Mouse (Mus musculus): ENCODE measurements around the gene Tnxb.
A peak's percentile ranks its signal among the peaks of the same experiment; 100 is the strongest.

The Tnxb gene

GRCm38 (mm10) chr17:34659897-34660214 is 10.5 kb upstream of the Tnxb start:
- DNase-seq (ENCODE audit: extremely low spot score): no peak

- DNase-seq (ENCODE audit: extremely low spot score): no peak
Observed at GRCm38 (mm10) chr17:34660259-34660820, 10.0 kb upstream of the Tnxb start.

- no peak for DNase-seq (ENCODE audit: extremely low spot score)
Observed at GRCm38 (mm10) chr17:34661121-34661591, 9.2 kb upstream of the Tnxb start.

- DNase-seq (ENCODE audit: extremely low spot score): no peak
Observed at GRCm38 (mm10) chr17:34662468-34662867, 7.9 kb upstream of the Tnxb start.

- DNase-seq (ENCODE audit: extremely low spot score): no peak
Observed at GRCm38 (mm10) chr17:34662978-34663377, 7.4 kb upstream of the Tnxb start.

GRCm38 (mm10) chr17:34663558-34663957 is 6.8 kb upstream of the Tnxb start:
- no peak for DNase-seq (ENCODE audit: extremely low spot score)

- DNase-seq (ENCODE audit: extremely low spot score): no peak
Observed at GRCm38 (mm10) chr17:34664472-34664871, 5.9 kb upstream of the Tnxb start.

- peak; percentile 56 for DNase-seq (ENCODE audit: extremely low spot score)
Observed at GRCm38 (mm10) chr17:34671151-34672066, 1.1 kb downstream of the Tnxb start.

- no peak for DNase-seq (ENCODE audit: extremely low spot score)
Observed at GRCm38 (mm10) chr17:34672246-34672792, 2.0 kb downstream of the Tnxb start.

GRCm38 (mm10) chr17:34673139-34673538 is 2.8 kb downstream of the Tnxb start:
- no peak for DNase-seq (ENCODE audit: extremely low spot score)

- no peak for DNase-seq (ENCODE audit: extremely low spot score)
Observed at GRCm38 (mm10) chr17:34674524-34675204, 4.3 kb downstream of the Tnxb start.

GRCm38 (mm10) chr17:34675205-34676092 is 5.1 kb downstream of the Tnxb start:
- DNase-seq (ENCODE audit: extremely low spot score): no peak

GRCm38 (mm10) chr17:34676093-34676460 is 5.7 kb downstream of the Tnxb start:
- DNase-seq (ENCODE audit: extremely low spot score): no peak

- no peak for DNase-seq (ENCODE audit: extremely low spot score)
Observed at GRCm38 (mm10) chr17:34676671-34677070, 6.3 kb downstream of the Tnxb start.

- no peak for DNase-seq (ENCODE audit: extremely low spot score)
Observed at GRCm38 (mm10) chr17:34680191-34680590, 9.9 kb downstream of the Tnxb start.

- no peak for DNase-seq (ENCODE audit: extremely low spot score)
Observed at GRCm38 (mm10) chr17:34680621-34681020, 10.3 kb downstream of the Tnxb start.

- no peak for DNase-seq (ENCODE audit: extremely low spot score)
Observed at GRCm38 (mm10) chr17:34681132-34681571, 10.8 kb downstream of the Tnxb start.

GRCm38 (mm10) chr17:34681881-34682536 is 11.7 kb downstream of the Tnxb start:
- DNase-seq (ENCODE audit: extremely low spot score): no peak

GRCm38 (mm10) chr17:34683179-34683578 is 12.8 kb downstream of the Tnxb start:
- DNase-seq (ENCODE audit: extremely low spot score): no peak

- DNase-seq (ENCODE audit: extremely low spot score): no peak
Observed at GRCm38 (mm10) chr17:34683686-34684220, 13.4 kb downstream of the Tnxb start.

Data from embryo, embryonic 9.5 days (tissue).